18 mouse cellular contexts compared by ENCODE assay signal in genomic region chr7:117357425-117358194, GRCm38 (mm10). TPM values are rescaled to one million over a fixed set of nuclear protein-coding genes. Genes with fewer than 3 reads are reported as not detected.
A peak's percentile ranks its signal among the peaks of the same experiment; 100 is the strongest.
DNase-seq lines count a peak whose midpoint lies in the region; ATAC-seq and TF ChIP-seq lines count a peak whose summit lies in the region.
"Had no signal": no experiment of that assay in that cellular context is flagged by ENCODE, and none has a peak within 500 bp of the region (broad histone marks: within the 10 kb centered on the region; RNA-seq: fewer than 3 reads in every experiment).

No protein-coding gene starts in this region.

- intact Hi-C loops in left cerebral cortex, postnatal 36 days (cut with DNase I): loop anchor here (5.0 kb wide), 1 partner anchor 250 kb away; no protein-coding TSS in a partner anchor

- H3K4me3 ChIP-seq in heart, embryonic 15.5 days: no peak overlapping the region
- H3K4me3 ChIP-seq in lung, embryonic 16.5 days (ENCODE audit: low read length): no peak overlapping the region
- no peak overlapping the region for H3K4me3 ChIP-seq in cortical plate, adult 2 months (ENCODE audit: insufficient read depth, low read length)
- H3K4me3 ChIP-seq in intestine, postnatal 0 days (ENCODE audit: low read depth, low read length): no peak overlapping the region
- H3K4me3 ChIP-seq: forebrain, embryonic 12.5 days; gastrocnemius, adult 2 months; heart, adult 2 months; hindbrain, embryonic 10.5 days; layer of hippocampus, adult 2 months; limb, embryonic 12.5 days; midbrain, embryonic 12.5 days had no signal

- no peak for TF ChIP-seq CTCF in cortical plate, adult 2 months (IDR thresholded peaks at IDR 0.05; ENCODE audit: extremely low read depth, insufficient read depth, low read length)
- TF ChIP-seq CTCF in intestine, postnatal 0 days (IDR thresholded peaks at IDR 0.05; ENCODE audit: low read depth): no peak

- H3K4me2 ChIP-seq in heart, embryonic 15.5 days: 0 out of 2 replicates have a peak overlapping the region, but pooled peaks have one; percentile 10
- no peak overlapping the region for H3K4me2 ChIP-seq in lung, embryonic 16.5 days (ENCODE audit: low read depth, low read length)
- H3K4me2 ChIP-seq in intestine, postnatal 0 days (replicated peaks; ENCODE audit: low read depth): no peak overlapping the region
- H3K4me2 ChIP-seq: forebrain, embryonic 12.5 days; limb, embryonic 12.5 days; midbrain, embryonic 12.5 days had no signal

- WGBS in heart, embryonic 15.5 days: 31% methylated on average over 6 of the region's 6 CpGs
- 43% methylated on average over 6 of the region's 6 CpGs for WGBS in lung, embryonic 16.5 days
- WGBS in intestine, postnatal 0 days: 75% methylated on average over 6 of the region's 6 CpGs

- no peaks in the 10 kb centered on the region for H3K9me3 ChIP-seq in heart, embryonic 15.5 days (replicated peaks)
- H3K9me3 ChIP-seq in lung, embryonic 16.5 days (ENCODE audit: control insufficient read depth, low read length): no peaks in the 10 kb centered on the region
- no peaks in the 10 kb centered on the region for H3K9me3 ChIP-seq in intestine, postnatal 0 days (ENCODE audit: control insufficient read depth)
- H3K9me3 ChIP-seq: forebrain, embryonic 12.5 days; hindbrain, embryonic 10.5 days; limb, embryonic 12.5 days; midbrain, embryonic 12.5 days had no signal

- ATAC-seq in heart, embryonic 15.5 days (replicated peaks; ENCODE audit: insufficient number of reproducible peaks, insufficient read depth, low FRiP score, low read depth): 0 out of 2 replicates have a peak, but pooled peaks have one; percentile 14
- ATAC-seq in lung, embryonic 16.5 days (ENCODE audit: low read depth): peak; percentile 91
- ATAC-seq in intestine, postnatal 0 days: no peak
- ATAC-seq: inflammation-experienced regulatory T-cells, adult 6 months; liver, postnatal 0 days had no signal

- H3K27me3 ChIP-seq in heart, embryonic 15.5 days: no peaks in the 10 kb centered on the region
- no peaks in the 10 kb centered on the region for H3K27me3 ChIP-seq in lung, embryonic 16.5 days (ENCODE audit: control insufficient read depth, insufficient read depth, low read depth, low read length)
- H3K27me3 ChIP-seq in intestine, postnatal 0 days (replicated peaks; ENCODE audit: control insufficient read depth, insufficient read depth, low read length): no peaks in the 10 kb centered on the region
- H3K27me3 ChIP-seq: forebrain, embryonic 12.5 days; limb, embryonic 12.5 days; midbrain, embryonic 12.5 days had no signal

- peak overlapping the region; percentile 31 for H3K27ac ChIP-seq in heart, embryonic 15.5 days
- peak overlapping the region; percentile 29 for H3K27ac ChIP-seq in lung, embryonic 16.5 days (ENCODE audit: low read length)
- 0 out of 2 replicates have a peak overlapping the region, but pooled peaks have one; percentile 79 for H3K27ac ChIP-seq in cortical plate, adult 2 months (ENCODE audit: insufficient read depth, low read length)
- no peak overlapping the region for H3K27ac ChIP-seq in intestine, postnatal 0 days (ENCODE audit: low read depth, low read length)
- H3K27ac ChIP-seq: forebrain, embryonic 12.5 days; gastrocnemius, adult 2 months; heart, adult 2 months; hindbrain, embryonic 10.5 days; layer of hippocampus, adult 2 months; limb, embryonic 12.5 days; midbrain, embryonic 12.5 days had no signal

- no peak overlapping the region for H3K9ac ChIP-seq in heart, embryonic 15.5 days
- no peak overlapping the region for H3K9ac ChIP-seq in lung, embryonic 16.5 days (ENCODE audit: low read length)
- H3K9ac ChIP-seq in intestine, postnatal 0 days (ENCODE audit: low read depth, low read length): no peak overlapping the region
- H3K9ac ChIP-seq: forebrain, embryonic 12.5 days; limb, embryonic 12.5 days; liver, postnatal 0 days; midbrain, embryonic 12.5 days had no signal

- no peaks in the 10 kb centered on the region for H3K36me3 ChIP-seq in heart, embryonic 15.5 days
- H3K36me3 ChIP-seq in lung, embryonic 16.5 days (ENCODE audit: control insufficient read depth, insufficient read depth, low read length): no peaks in the 10 kb centered on the region
- H3K36me3 ChIP-seq in intestine, postnatal 0 days (ENCODE audit: control insufficient read depth, insufficient read depth): no peaks in the 10 kb centered on the region
- H3K36me3 ChIP-seq: forebrain, embryonic 12.5 days; hindbrain, embryonic 10.5 days; limb, embryonic 12.5 days; midbrain, embryonic 12.5 days had no signal

- DNase-seq in heart, adult 9 months (ENCODE audit: low spot score in 2 of 2): no peak
- DNase-seq in lung, postnatal 10 days: no peak
- peak; percentile 44 to 57 for DNase-seq in left cerebral cortex, postnatal 36 days (ENCODE audit: low spot score in 2 of 2)
- DNase-seq: cerebellum, adult 18-20 months; gastrocnemius, adult 2 months; heart, adult 2 months; liver, postnatal 0 days; thymus, adult 18-20 months had no signal

- no peak for TF ChIP-seq POLR2A in cortical plate, adult 2 months (IDR thresholded peaks at IDR 0.05; ENCODE audit: extremely low read depth, insufficient read depth, low read length)

- peaks cover 18% of the 10 kb centered on the region for H3K4me1 ChIP-seq in heart, embryonic 15.5 days (replicated peaks)
- H3K4me1 ChIP-seq in lung, embryonic 16.5 days (replicated peaks; ENCODE audit: control insufficient read depth, insufficient read depth, low read length): no peaks in the 10 kb centered on the region
- H3K4me1 ChIP-seq in cortical plate, adult 2 months (ENCODE audit: control insufficient read depth, insufficient read depth, low read length): peaks cover 3% of the 10 kb centered on the region
- no peaks in the 10 kb centered on the region for H3K4me1 ChIP-seq in intestine, postnatal 0 days (replicated peaks; ENCODE audit: control insufficient read depth, insufficient read depth, low read length)
- H3K4me1 ChIP-seq: forebrain, embryonic 12.5 days; hindbrain, embryonic 10.5 days; limb, embryonic 12.5 days had no signal

RNA-seq across cellular contexts. Expression of gene Xylt1, which starts 23.2 kb away (rescaled TPM):
- 0.91 and 1.3 TPM in 2 replicates for polyA plus RNA-seq in heart, embryonic 15.5 days (2015; fragmentation: Nextera tagmentation; extraction: Ambion mirVana)
- polyA plus RNA-seq in lung, embryonic 16.5 days (2015; fragmentation: Nextera tagmentation; extraction: Ambion mirVana): 0.75 and 0.93 TPM in 2 replicates
- 18.2 and 18.4 TPM in 2 replicates for polyA plus RNA-seq in cortical plate, adult 2 months (2012; rRNA removed)
- 10 to 100 TPM; 46.0 to 59.0 TPM for total RNA-seq in left cerebral cortex, postnatal 36 days (2021)
- polyA plus RNA-seq in intestine, postnatal 0 days (2015; fragmentation: Nextera tagmentation; extraction: Ambion mirVana): 0.52 and 0.60 TPM in 2 replicates

Comparison
In these comparisons a context has a peak if more than half of its experiments do, and no peak if none do; other contexts are left out.
1. DNase-seq: peak in left cerebral cortex, postnatal 36 days (2 of 2); none in heart, adult 9 months (0 of 2) and lung, postnatal 10 days (single experiment).